Mouse (Mus musculus) kidney, postnatal 36 days (tissue): ENCODE measurements around the gene Srgap1.

Experiments
- DNase-seq, 2 experiments: peaks; one replicate each; pipeline ENCODE4 v3.0.0; 2021 to 2022; ENCODE audit warnings: mixed read lengths in 2 of 2

Srgap1 gene

GRCm38 (mm10) chr10:121817983-121818382 is 229.1 kb downstream of the Srgap1 start:
- DNase-seq: no peak

GRCm38 (mm10) chr10:121807771-121808170 is 239.3 kb downstream of the Srgap1 start:
- no peak for DNase-seq

GRCm38 (mm10) chr10:121806806-121807205 is 240.3 kb downstream of the Srgap1 start:
- no peak for DNase-seq

- no peak for DNase-seq
These were observed 241.2 kb downstream of the Srgap1 start for GRCm38 (mm10) chr10:121805933-121806341.

- no peak for DNase-seq
These were observed 242.6 kb downstream of the Srgap1 start for GRCm38 (mm10) chr10:121804551-121804950.

- no peak for DNase-seq
These were observed 247.1 kb downstream of the Srgap1 start for GRCm38 (mm10) chr10:121800041-121800440.

GRCm38 (mm10) chr10:121796027-121796802 is 250.9 kb downstream of the Srgap1 start:
- DNase-seq: peak; percentile 7 to 14

GRCm38 (mm10) chr10:121794486-121794885 is 252.6 kb downstream of the Srgap1 start:
- no peak for DNase-seq

- DNase-seq: no peak
These were observed 254.5 kb downstream of the Srgap1 start for GRCm38 (mm10) chr10:121792661-121793060.

- DNase-seq: no peak
These were observed 257.0 kb downstream of the Srgap1 start for GRCm38 (mm10) chr10:121790078-121790477.

- DNase-seq: peak; percentile 34 to 63
These were observed 258.6 kb downstream of the Srgap1 start for GRCm38 (mm10) chr10:121788536-121788935.

GRCm38 (mm10) chr10:121781159-121781558 is 266.0 kb downstream of the Srgap1 start:
- DNase-seq: peak; percentile 25 to 45

GRCm38 (mm10) chr10:121775990-121776389 is 271.1 kb downstream of the Srgap1 start:
- DNase-seq: no peak

GRCm38 (mm10) chr10:121773813-121774212 is 273.3 kb downstream of the Srgap1 start:
- peak in 1 of 2 experiments; percentile 10 for DNase-seq

- DNase-seq: peak; percentile 11 to 59
These were observed 276.2 kb downstream of the Srgap1 start for GRCm38 (mm10) chr10:121770624-121771577.

- DNase-seq: no peak
These were observed 277.4 kb downstream of the Srgap1 start for GRCm38 (mm10) chr10:121769711-121770110.

GRCm38 (mm10) chr10:121767295-121767694 is 279.8 kb downstream of the Srgap1 start:
- peak in 1 of 2 experiments; percentile 52 for DNase-seq

- DNase-seq: no peak
These were observed 281.7 kb downstream of the Srgap1 start for GRCm38 (mm10) chr10:121765174-121766057.

GRCm38 (mm10) chr10:121764469-121765173 is 282.5 kb downstream of the Srgap1 start:
- DNase-seq: no peak

GRCm38 (mm10) chr10:121763191-121763590 is 283.9 kb downstream of the Srgap1 start:
- DNase-seq: no peak

- no peak for DNase-seq
These were observed 285.0 kb downstream of the Srgap1 start for GRCm38 (mm10) chr10:121762141-121762540.

GRCm38 (mm10) chr10:121759095-121759494 is 288.0 kb downstream of the Srgap1 start:
- peak in 1 of 2 experiments; percentile 22 for DNase-seq
